Mouse (Mus musculus) gastrocnemius, adult 18-20 months (tissue): Measurements from ENCODE around the gene Slc6a19. TPM values are rescaled to one million over a fixed set of nuclear protein-coding genes. Genes with fewer than 3 reads are reported as not detected.
"Not testable (repeated sequence)": the region's sequence is repeated elsewhere in the genome, so short reads cannot be mapped to it uniquely, and the experiment has no call there.

Source experiments
- DNase-seq: peaks from one replicate; pipeline ENCODE4 v3.0.0; 2021; ENCODE audit warnings: low spot score
- total RNA-seq, 2 experiments: library from RNA; stranded (reverse); gene quantifications; 2 replicates each; pipeline ENCODE4 v1.2.3; 2021

The Slc6a19 gene
- total RNA-seq, 2 experiments from 2014 or later = 0.05 TPM; not detected in 1

DNA sequence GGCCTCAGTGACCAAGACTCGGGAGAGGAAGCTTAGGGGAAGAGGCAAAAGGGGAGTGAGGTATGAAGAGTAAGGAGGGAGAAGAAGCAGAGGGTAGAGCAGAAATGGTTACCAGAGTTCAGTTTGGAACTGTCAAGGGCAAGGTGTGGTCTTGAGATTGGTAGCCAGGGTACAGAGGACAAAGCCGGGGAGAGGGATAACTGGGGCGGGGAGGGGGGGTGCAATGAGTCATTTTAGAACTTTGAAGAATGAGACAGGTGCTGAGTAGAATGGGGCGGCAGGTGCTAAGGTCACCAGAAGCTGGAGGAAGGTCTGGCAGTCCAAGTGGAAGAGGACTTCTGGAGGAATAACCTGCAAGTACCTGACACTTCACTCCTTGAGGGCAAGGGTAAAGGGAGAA is 8.5 kb upstream of the Slc6a19 start:
- no peak for DNase-seq

DNA sequence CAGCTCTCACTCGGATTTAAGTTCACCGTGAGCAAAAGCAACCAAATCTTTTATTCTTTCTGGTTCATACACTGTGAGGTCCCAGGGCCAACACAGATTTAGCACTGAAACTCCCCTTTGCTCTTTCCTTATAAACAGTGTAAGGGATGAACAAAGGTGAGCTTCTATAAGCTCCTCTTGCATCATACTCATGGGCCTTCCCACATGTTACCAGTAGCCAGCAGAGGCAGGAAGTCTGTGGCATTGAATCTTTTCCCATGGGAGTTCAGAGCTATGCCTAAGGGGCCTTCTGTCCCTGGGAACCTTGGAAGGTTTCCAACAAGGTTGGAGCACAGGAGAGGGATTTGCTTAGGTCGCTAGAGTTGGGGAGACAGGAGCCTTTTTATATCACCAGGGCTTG is 7.6 kb upstream of the Slc6a19 start:
- no peak for DNase-seq

DNA sequence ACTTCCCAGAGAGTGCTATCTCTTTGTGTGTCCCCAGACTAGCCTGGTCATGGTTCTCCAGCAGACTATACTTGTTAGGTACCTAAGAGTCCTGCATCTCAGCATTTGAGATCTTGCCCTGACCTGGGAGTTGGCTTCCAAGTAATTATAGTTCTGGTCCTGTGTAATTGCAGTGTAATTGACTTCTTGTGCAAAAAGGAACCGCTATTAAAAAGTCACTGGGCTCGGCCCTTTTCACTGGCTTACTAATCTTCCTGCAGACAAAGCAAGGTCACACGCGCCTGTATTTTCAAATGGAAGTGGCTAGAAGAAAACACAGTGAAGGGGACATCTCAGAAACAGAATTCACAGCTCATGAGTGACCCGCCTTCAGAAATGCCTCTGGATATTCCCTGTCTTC is 7.1 kb upstream of the Slc6a19 start:
- DNase-seq = no peak

DNA sequence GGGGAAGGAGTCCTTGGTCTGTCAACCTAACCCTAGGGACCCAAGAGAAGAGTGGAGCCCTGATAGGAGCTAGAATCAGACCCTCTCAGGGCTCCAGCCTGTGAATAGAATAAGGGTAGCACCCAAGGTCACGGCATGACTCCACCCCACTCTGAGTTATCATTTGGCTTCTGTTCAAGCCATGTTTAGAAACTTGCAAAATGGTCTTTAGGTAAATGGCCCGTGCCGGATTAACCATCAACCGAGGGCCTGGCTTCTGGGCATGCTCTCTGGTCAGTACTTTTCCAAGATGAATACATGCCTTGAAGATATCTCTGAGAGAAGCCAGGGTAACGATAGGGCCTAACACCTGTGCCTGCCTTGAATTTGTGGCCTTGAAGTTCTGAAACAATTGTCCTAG is 6.6 kb upstream of the Slc6a19 start:
- no peak for DNase-seq

DNA sequence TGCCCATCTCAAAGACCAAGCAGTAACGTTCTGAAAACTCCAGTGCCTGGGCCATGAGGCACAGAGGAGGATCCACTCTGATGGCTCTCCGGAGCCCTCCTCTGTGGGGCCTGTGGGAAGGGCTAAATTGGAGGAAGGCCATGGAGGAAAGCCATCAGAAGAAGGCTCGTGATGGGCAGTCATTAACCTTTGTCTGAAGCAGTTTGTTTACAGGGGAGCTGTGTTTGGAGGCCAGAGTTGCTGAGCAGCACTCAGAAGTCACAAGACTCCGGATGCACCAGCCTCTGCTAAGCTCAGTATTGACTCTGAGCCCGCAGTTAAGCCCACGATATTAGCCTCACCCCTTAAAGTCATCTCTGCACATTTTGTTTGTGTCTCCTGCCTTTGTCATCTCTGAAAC is 4.8 kb upstream of the Slc6a19 start:
- no peak for DNase-seq

DNA sequence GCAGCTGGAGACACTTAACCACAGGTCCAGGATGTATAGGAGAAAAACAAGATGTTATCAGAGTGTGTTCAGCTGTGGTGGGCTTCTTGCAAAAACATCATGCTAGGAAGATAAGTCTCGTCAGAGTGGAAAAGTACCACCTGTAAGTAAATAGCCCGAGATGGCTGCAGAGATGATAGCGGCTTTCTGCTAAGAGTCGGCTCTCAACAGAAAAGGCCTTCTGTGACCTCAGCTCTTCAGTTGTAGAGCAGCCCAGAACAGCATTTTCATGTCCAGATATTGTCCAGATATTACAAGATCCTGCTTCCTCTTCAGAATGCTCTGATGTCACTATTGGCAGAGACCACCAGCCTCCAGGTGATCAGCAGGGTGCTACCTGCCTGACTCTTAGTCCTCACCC is 1.2 kb downstream of the Slc6a19 start:
- DNase-seq = not testable (repeated sequence)

DNA sequence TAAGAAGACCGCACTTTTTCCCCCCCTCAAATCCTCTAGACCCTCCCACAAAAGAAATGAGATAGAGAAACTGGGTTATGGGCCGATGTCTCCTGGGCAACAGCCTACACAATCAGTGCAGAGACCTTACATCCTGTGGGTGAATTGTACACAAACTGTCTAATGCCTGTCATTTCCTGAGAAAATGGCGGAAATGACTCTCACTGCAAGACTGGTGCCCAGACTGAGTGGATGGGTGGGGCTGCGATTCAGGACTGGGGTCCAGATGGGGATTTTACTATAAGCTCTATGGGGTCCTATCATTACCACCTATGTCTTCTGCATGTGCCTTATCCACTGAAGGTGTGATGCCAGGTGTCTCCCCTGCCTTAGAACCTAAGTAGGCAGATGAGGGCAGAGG is 1.9 kb downstream of the Slc6a19 start:
- DNase-seq = no peak

DNA sequence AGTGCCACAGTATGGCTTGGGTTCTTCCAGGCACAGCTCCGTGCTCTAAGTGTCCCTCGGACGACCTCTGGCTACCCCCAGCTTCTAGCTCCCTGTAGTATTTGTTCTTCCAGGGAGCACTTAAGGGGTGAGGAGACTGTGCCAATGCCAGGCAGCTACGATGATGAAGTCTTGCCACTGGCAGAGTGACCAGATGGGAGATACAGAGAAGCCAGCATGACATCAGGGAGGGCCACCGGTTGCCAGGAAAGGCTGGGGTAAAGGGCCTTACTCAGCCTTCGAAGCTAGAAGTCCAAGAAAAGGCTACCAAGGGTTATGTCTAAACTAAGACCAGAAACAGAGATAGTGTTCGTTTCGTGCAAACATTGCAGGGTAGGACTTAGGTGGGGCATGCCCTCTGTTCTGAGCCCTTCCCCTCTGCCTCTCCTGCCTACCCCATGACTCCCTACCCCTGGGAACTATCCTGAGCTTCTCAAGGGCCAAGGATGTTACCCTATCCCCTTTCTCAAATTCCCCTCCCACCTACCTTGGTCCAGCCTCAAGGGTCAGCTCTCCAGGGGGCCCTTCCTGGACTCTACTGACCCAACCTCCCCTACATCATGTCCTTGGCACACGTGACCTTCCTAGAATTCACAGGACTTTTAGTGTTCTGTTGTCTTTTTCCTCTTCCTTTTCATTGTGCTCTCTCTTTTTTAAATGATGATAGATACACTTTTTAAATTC is 3.3 kb downstream of the Slc6a19 start:
- no peak for DNase-seq

DNA sequence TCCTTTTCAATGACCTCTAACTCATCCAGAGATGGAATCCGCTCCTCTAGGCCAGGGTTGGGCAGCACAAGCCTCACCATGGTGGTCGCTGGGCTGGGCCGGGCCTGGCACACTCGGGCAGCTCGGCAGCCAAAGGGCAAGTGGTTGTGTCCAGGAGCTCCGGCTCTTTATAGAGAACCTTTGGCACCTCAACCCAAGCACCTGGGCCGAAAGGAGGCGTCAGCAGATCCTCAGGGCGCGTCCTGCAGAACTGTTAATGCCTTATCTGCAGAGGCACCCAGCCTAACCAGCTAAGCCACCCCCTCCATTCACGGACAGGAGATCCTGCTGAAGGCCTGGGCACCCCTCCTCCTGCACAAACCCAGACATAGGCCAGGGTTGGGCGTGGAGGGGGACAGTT is 4.1 kb downstream of the Slc6a19 start:
- no peak for DNase-seq

DNA sequence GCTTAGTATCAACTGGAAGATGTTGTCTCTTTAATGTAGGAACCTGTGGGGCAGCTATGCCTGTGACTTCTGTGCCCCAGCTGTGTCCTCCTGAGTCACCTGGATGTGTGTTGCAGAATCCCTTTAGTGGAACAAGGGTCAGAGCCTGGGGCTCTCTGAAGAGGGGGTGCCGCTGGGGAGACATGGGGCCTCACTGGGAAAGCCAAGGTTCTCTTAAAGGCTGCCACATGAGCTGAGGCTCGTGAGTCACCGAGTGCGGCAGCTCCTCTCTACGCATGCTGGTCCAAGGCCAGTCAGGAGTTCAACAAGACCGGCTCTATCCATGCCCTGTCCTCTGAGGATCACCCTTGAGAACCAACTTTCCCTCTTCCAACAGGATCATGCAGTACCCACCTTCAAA is 5.0 kb downstream of the Slc6a19 start:
- DNase-seq = no peak

DNA sequence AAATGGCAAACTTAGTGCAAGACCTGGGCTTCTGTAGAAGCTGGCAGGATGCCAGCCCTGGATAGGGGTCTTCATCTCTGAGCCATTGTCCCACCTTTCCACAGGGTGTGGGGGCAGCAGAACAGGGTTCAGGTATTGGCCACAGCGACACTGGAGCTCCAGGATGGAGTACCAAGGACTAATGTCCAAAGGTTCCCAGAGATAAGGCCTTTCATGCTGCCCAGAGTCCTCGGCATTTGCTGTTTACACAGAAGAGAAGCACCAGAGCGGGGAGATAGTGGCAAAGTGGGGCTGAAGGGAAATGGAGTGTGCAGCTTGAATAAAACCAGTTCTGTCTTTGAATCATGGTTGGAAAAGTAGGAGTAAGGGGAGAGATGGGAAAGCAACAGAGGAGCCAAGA is 8.1 kb downstream of the Slc6a19 start:
- no peak for DNase-seq

DNA sequence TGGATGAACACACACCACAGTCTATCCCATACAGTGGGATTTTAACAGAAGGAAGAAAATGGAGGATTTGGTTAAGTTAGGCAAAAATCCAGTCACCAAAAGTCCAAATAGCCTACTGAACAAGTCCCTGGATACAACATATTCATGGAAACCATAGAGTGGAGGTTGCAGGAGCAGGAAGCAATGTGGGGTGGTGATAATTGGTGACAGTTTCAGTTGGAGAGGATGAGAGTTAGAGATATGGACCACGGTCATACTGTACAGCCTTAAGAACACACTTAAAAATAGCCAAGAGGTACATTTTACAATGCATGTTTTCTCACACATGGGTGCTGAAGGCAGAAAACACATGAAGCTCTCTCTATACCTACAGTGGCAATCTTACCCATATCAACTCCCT is 9.7 kb downstream of the Slc6a19 start:
- DNase-seq = no peak

DNA sequence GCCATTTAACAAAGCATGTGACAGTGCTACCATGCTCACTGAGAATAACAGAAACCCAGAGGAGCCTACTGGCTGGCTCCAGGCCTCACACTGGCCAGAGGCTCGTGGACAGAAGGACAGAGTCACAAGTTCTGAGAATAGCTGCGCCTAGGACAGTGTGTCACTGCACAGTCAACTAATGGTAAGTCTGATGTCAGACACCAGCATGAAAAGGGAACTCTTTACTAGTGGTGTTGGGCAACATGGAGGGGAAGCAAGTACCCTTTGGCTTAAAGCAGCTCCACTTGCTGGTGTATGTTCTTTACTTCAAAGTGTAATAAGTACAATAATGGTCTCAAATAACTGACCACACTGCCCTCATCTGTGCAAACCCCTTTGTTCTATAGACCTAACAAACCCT is 11.3 kb downstream of the Slc6a19 start:
- no peak for DNase-seq

DNA sequence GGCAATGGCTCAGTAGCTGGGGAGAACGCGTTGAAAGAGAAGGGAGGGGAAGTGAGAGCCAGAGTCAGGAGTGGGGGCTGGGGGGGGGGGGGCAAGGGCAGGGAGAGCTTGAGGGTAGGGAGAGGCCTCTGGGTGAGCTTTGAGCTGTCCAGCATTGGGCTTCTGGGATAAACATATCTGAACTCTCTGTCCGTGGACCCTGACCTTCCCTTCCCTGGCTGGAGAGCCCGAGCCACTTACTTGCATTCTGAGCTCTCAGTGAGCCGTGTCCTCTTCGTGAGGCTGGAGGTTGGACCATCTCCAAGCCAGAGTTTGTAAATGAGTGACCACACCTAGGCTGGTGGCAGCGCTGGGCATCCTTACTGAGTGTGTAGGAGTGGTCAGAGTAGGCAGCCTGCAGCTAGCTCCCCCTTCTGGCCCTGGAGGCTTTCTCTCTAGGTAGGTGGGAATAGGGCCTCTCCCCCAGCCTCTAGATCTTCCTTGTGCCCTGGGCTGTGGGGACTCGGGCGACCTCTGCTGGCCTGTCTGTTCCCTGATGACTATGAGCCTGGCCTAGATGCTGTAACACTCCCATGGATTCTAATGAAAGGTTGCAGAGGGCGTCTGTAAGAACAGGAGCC is 12.3 kb downstream of the Slc6a19 start:
- peak; percentile 24 for DNase-seq

DNA sequence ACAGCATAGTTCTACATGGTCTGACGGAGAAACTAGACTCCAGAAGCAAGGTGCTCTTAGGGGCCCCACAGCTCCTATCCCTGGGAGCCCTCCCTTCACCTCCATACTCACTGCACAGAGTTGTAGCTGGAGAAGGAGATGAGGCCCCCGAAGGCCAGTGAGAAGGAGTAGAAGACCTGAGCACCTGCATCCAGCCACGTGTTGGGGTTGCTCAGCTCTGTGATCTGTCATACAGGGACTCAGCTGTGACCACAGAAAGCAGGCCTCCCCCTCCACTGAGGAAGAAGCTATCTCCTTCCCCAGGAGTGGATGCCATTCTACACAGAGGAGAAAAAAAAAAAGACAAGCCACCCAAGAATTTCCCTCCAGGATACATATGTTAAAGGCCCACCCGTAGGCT is 15.7 kb downstream of the Slc6a19 start:
- DNase-seq = no peak

DNA sequence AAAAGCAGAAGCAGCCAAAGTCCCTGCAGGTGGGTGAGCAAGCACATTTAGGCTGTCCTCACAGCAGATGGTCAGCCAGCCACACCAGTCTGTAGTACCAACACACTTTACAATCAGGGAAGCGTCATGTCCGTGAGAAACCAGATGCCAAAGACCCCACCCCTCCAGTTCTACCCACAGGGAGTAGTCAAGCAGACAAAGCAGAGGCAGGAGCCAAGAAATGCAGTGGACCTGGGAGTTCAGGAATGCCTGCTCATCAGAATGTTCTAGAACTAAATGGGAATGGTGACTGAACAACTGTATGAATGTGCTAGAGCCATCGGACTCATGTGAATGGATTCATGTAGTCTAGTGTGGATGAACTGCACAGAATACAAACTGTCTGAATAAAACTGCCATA is 17.1 kb downstream of the Slc6a19 start:
- DNase-seq = no peak

DNA sequence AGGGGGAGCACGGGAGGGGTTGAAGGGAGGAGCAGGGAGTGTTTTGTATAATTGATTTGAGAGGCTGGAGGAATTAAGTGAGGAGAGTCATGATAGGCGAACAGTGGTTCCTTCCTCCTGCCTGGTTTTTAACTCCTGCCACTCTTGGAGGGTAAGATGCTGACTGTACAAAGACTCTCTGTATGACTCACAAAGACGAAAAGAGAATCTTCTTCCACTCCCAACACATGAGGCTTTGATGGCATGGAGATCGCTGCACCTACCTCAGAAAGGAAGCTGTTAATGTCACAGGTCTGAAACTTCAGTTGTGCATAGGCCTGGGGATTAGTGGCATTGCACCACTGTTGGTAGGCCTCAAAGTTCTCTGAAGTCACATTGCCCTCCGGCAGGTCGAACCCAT is 19.2 kb downstream of the Slc6a19 start:
- DNase-seq = no peak

DNA sequence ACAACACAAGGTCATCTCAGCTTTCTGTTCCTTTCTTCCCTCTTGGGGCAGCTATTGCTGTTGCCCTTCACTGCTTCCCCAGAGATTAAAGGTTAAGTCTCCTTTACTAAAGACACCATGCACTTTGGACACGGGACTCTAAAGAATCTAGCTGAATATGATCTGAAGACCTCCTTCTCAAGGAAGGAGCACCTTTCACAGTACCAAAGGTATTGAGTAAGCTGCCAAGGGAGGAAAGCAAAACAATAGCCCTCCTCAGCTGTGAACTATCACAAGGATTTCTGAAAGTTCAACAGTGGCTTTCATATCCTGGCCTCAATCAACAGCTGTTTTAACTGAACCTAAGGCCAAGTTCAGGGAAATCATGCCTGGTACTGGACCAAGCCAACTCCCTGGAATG is 20.3 kb downstream of the Slc6a19 start:
- peak; percentile 9 for DNase-seq

DNA sequence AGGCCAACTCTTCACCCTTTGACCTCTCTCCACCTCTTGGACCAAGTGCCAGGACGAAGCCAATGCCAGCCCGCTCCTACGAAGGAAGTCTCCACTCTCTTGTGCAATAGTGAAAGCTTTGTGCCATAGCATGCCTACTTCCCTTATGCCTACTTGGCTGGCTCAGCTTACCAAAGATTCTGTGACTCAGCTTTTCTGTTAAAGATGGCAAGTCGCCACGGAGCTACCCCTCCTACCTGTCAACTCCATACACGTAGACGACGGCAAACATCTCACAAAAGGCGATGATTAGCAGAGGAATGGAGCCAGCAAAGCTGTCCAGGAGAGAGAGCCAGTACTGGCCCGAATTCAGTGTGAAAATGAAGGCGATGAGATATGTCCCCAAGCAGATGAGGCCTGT is 21.0 kb downstream of the Slc6a19 start:
- peak; percentile 12 for DNase-seq

DNA sequence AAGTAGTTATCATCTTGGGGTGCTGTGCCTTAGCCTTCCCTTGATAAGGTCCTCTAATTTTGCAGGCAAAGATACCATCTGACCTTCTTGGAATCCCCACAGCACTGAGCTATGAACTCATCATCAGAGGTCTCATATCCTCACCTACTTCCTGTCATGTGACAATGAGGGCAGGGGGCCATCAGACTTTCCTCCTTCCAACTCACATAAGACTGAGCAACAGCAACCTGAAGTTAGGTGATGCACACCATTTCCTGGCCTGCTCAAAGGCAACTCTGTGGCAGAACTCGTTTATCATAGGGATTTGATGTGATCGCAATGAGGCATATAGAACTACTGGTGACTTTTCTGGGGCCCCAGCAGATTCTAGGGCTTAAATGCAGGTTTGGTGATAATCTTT is 22.4 kb downstream of the Slc6a19 start:
- DNase-seq = no peak

DNA sequence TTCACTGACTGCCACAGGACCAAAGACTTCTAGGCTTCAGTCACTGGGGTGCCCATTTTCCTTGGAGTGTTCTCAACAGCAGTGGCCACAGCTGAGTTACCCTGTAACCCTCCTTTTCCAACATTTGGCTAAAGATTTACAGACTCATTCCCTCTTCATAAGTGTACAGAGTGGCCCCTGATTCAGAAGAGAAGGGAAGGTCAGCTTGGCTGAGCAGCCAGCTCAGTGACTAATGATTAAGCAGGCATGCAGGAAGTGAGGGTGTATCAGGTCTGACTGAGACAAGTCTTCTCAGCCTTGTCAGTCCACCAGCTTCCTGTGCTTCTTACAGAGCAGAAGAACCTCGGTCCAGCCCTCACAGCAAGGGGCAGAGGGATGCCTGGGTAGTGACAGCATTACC is 24.3 kb downstream of the Slc6a19 start:
- DNase-seq = no peak

DNA sequence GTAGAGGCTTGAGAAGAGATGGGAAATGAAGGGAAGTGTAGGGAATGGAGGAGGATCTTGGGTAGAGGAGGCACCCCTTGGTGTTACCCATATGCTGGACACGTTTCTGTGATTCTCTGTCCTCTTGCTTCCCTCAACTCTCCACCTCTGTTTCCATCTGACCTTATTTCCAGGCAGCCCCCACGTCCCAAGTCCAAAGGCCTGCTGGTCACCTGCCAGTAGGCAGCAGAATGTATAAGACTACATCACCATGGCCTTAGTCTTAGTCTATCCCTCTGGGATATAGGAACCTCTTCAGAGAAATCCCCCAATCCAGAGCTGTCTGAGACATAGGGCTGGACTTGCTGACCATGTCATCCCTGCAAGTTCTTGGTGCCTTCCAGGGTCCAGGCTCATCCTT is 25.4 kb downstream of the Slc6a19 start:
- DNase-seq = no peak

DNA sequence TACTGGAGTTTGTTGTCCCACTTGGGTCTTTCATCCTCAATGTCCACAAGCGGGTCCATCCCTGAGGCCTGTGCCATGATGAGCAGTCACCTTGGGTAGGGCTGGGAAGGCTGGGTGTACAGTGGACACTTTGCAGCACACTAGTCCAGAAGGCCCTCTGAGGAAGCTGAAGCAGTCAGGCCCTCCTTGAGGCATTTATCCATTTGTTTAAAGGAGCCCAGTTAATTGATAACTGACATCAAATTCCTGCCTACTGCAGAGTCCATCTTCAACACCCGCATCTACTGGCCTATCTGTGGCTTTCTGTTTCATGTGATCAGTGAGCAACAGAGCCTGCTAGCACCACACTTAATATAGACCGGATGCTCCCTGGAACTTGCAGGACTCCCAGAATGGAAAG is 26.8 kb downstream of the Slc6a19 start, which contains the start of gene Slc6a18:
TSS of gene Slc6a18 (minus strand) at position 171 of the 400 bp plus-strand sequence.
- no peak for DNase-seq

DNA sequence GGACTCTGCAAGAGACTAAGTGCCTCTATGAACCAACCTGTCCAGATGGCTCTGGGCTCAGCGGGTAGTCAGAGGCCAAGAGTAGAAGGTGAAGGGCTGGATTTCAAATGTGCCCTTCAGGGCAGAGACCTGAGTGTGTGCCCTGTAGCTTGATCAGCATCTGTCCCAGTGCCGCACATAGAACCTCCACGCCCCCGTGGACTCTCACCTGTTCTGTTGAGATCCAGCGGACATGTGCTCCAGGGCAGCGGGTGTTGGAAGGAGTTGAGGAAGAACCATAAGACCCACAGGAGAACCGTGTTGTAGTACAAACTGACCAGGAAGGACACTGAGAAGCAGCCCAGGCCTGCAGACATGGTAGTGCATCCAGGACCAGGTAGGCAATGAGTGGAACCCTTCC is 29.5 kb downstream of the Slc6a19 start:
- no peak for DNase-seq
